Mouse (Mus musculus): ENCODE measurements around the gene Gigyf2. TPM values are rescaled to one million over a fixed set of nuclear protein-coding genes. Genes with fewer than 3 reads are reported as not detected.

Gigyf2 gene
- polyA plus RNA-seq, 1 experiment from 2014 or later = 20.8 TPM

GRCm38 (mm10) chr1:87379919-87380318 is 53.1 kb downstream of the Gigyf2 start:
- DNase-seq (ENCODE audit: low spot score) (no peak), ATAC-seq (ENCODE audit: low FRiP score, low TSS enrichment) (0 out of 2 replicates have a peak, but pooled peaks have one; percentile 40)
- Histone ChIP-seq H3K4me3 (ENCODE audit: low read depth, low read length) (no peak overlapping the region), H3K27ac (replicated peaks) (no peak overlapping the region), H3K9ac (ENCODE audit: low read length) (no peak overlapping the region), H3K9me3 (ENCODE audit: control insufficient read depth, low read length) (no peaks in the 10 kb centered on the region), H3K4me2 (replicated peaks; ENCODE audit: low read depth) (no peak overlapping the region), H3K27me3 (ENCODE audit: control insufficient read depth, insufficient read depth, low read length) (no peaks in the 10 kb centered on the region), H3K36me3 (ENCODE audit: control insufficient read depth, insufficient read depth, low read length) (no peaks in the 10 kb centered on the region), H3K4me1 (replicated peaks; ENCODE audit: control insufficient read depth, insufficient read depth) (no peaks in the 10 kb centered on the region)
- WGBS = 91% methylated on average over 1 of the region's 1 CpGs
- TF ChIP-seq EP300 (optimal IDR thresholded peaks at IDR 0.05) (no peak), CTCF (IDR thresholded peaks at IDR 0.05; ENCODE audit: low read depth) (peak; percentile 77)

- no peak overlapping the region for H3K4me3 ChIP-seq (ENCODE audit: low read depth, low read length)
- no peaks in the 10 kb centered on the region for H3K27me3 ChIP-seq (ENCODE audit: control insufficient read depth, insufficient read depth, low read length)
- ATAC-seq (ENCODE audit: low FRiP score, low TSS enrichment) = no peak
- H3K9me3 ChIP-seq (ENCODE audit: control insufficient read depth, low read length) = no peaks in the 10 kb centered on the region
- 84% methylated on average over 3 of the region's 3 CpGs for WGBS
- no peak overlapping the region for H3K4me2 ChIP-seq (replicated peaks; ENCODE audit: low read depth)
- TF ChIP-seq EP300 (optimal IDR thresholded peaks at IDR 0.05) = no peak
- no peak for TF ChIP-seq CTCF (IDR thresholded peaks at IDR 0.05; ENCODE audit: low read depth)
- no peak overlapping the region for H3K27ac ChIP-seq (replicated peaks)
- no peak for DNase-seq (ENCODE audit: low spot score)
- H3K9ac ChIP-seq (ENCODE audit: low read length) = no peak overlapping the region
- H3K36me3 ChIP-seq (ENCODE audit: control insufficient read depth, insufficient read depth, low read length) = no peaks in the 10 kb centered on the region
- H3K4me1 ChIP-seq (replicated peaks; ENCODE audit: control insufficient read depth, insufficient read depth) = no peaks in the 10 kb centered on the region
Observed at GRCm38 (mm10) chr1:87381152-87381551, 54.4 kb downstream of the Gigyf2 start.

GRCm38 (mm10) chr1:87386436-87387092 is 59.8 kb downstream of the Gigyf2 start:
- Histone ChIP-seq H3K4me3 (ENCODE audit: low read depth, low read length) (no peak overlapping the region), H3K4me1 (replicated peaks; ENCODE audit: control insufficient read depth, insufficient read depth) (no peaks in the 10 kb centered on the region), H3K27me3 (ENCODE audit: control insufficient read depth, insufficient read depth, low read length) (no peaks in the 10 kb centered on the region), H3K9ac (ENCODE audit: low read length) (no peak overlapping the region), H3K4me2 (replicated peaks; ENCODE audit: low read depth) (no peak overlapping the region), H3K36me3 (ENCODE audit: control insufficient read depth, insufficient read depth, low read length) (peaks cover 5% of the 10 kb centered on the region; the same call in 1 of the 2 replicates), H3K27ac (replicated peaks) (no peak overlapping the region), H3K9me3 (ENCODE audit: control insufficient read depth, low read length) (no peaks in the 10 kb centered on the region)
- ATAC-seq (ENCODE audit: low FRiP score, low TSS enrichment) (peak; percentile 72), DNase-seq (ENCODE audit: low spot score) (peak; percentile 19)
- TF ChIP-seq CTCF (IDR thresholded peaks at IDR 0.05; ENCODE audit: low read depth) (no peak), EP300 (optimal IDR thresholded peaks at IDR 0.05) (no peak)
- WGBS = 74% methylated on average over 9 of the region's 9 CpGs

GRCm38 (mm10) chr1:87393444-87394195 is 66.8 kb downstream of the Gigyf2 start:
- H3K36me3 ChIP-seq (ENCODE audit: control insufficient read depth, insufficient read depth, low read length) = peaks cover 5% of the 10 kb centered on the region; the same call in 1 of the 2 replicates
- no peak overlapping the region for H3K4me3 ChIP-seq (ENCODE audit: low read depth, low read length)
- no peak overlapping the region for H3K27ac ChIP-seq (replicated peaks)
- 59% methylated on average over 3 of the region's 3 CpGs for WGBS
- ATAC-seq (ENCODE audit: low FRiP score, low TSS enrichment) (peak; percentile 89), DNase-seq (ENCODE audit: low spot score) (no peak)
- H3K4me2 ChIP-seq (replicated peaks; ENCODE audit: low read depth) = no peak overlapping the region
- no peaks in the 10 kb centered on the region for H3K9me3 ChIP-seq (ENCODE audit: control insufficient read depth, low read length)
- no peaks in the 10 kb centered on the region for H3K27me3 ChIP-seq (ENCODE audit: control insufficient read depth, insufficient read depth, low read length)
- TF ChIP-seq CTCF (IDR thresholded peaks at IDR 0.05; ENCODE audit: low read depth) = no peak
- TF ChIP-seq EP300 (optimal IDR thresholded peaks at IDR 0.05) = no peak
- no peak overlapping the region for H3K9ac ChIP-seq (ENCODE audit: low read length)
- 0 out of 2 replicates have a peak, but pooled peaks cover 2% of the 10 kb centered on the region for H3K4me1 ChIP-seq (replicated peaks; ENCODE audit: control insufficient read depth, insufficient read depth)

- no peaks in the 10 kb centered on the region for H3K9me3 ChIP-seq (ENCODE audit: control insufficient read depth, low read length)
- H3K9ac ChIP-seq (ENCODE audit: low read length) = no peak within 1 kb of the TSS
- H3K27ac ChIP-seq (replicated peaks) = no peak within 1 kb of the TSS; the same call in 1 of the 2 replicates
- H3K4me3 ChIP-seq (ENCODE audit: low read depth, low read length) = no peak within 1 kb of the TSS
- peak within 1 kb of the TSS; percentile 12; the same call in 1 of the 2 replicates for H3K4me2 ChIP-seq (replicated peaks; ENCODE audit: low read depth)
- ATAC-seq (ENCODE audit: low FRiP score, low TSS enrichment) = peak; percentile 55; the same call in 1 of the 2 replicates
- H3K27me3 ChIP-seq (ENCODE audit: control insufficient read depth, insufficient read depth, low read length) = no peaks in the 10 kb centered on the region
- DNase-seq (ENCODE audit: low spot score) = peak; percentile 41
- TF ChIP-seq CTCF (IDR thresholded peaks at IDR 0.05; ENCODE audit: low read depth) (no peak), EP300 (optimal IDR thresholded peaks at IDR 0.05) (no peak)
- H3K4me1 ChIP-seq (replicated peaks; ENCODE audit: control insufficient read depth, insufficient read depth) = 0 out of 2 replicates have a peak, but pooled peaks cover 2% of the 10 kb centered on the region
- WGBS = 23% methylated on average over 6 of the region's 6 CpGs
- H3K36me3 ChIP-seq (ENCODE audit: control insufficient read depth, insufficient read depth, low read length) = no peaks in the 10 kb centered on the region
Observed at GRCm38 (mm10) chr1:87394594-87394993, 67.8 kb downstream of the Gigyf2 start, which contains the start of gene Kcnj13. Gene Kcnj13, minus strand, starts transcription at chr1:87394729.
